Mouse (Mus musculus): ENCODE measurements at regions not wholly inside any gene's neighbourhood (a gene's known extent, or its start where the extent isn't known, plus 50 kb on each side); places are given as distances from the start of the nearest gene placed in this dataset.

DNA sequence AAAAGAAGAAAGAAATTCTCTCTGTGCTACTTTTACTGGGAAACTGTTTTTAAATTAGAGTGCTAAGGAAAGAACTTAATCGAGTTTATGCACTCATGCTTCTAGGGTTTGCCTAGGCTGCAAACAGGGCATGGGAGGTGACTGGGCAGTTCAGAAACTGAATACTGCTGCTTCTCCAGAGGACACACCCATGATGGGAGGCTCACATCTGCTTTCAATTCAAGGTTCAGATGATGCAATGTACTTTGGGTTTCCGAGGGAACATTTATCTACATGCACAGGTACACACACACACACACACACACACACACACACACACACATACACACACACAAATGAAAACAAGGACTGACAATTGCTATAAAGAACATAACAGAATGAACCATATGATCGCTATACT is 417.4 kb downstream of the Htr7 start:
- Histone ChIP-seq H3K9ac (ENCODE audit: insufficient read depth, low read depth) (no peak overlapping the region), H3K79me2 (replicated peaks; ENCODE audit: control insufficient read depth, extremely low read depth, insufficient read depth, poor library complexity, severe bottlenecking) (no peaks in the 10 kb centered on the region), H3K27ac (ENCODE audit: insufficient read depth, low read depth) (no peak overlapping the region), H3K4me2 (ENCODE audit: insufficient read depth, low read depth, poor library complexity, severe bottlenecking) (no peak overlapping the region), H3K36me3 (replicated peaks in 1 of 2; ENCODE audit: control insufficient read depth in 1 of 2, insufficient read depth in 1 of 2, low read length in 1 of 2) (no peaks in the 10 kb centered on the region), H3K27me3 (replicated peaks) (no peaks in the 10 kb centered on the region), H3K4me1 (ENCODE audit: control insufficient read depth in 1 of 2, insufficient read depth in 2 of 2) (no peaks in the 10 kb centered on the region), H3K9me3 (replicated peaks; ENCODE audit: low read length) (no peaks in the 10 kb centered on the region), H3K4me3 (replicated peaks in 1 of 3; ENCODE audit: low read depth in 2 of 3, low read length in 2 of 3, poor library complexity in 1 of 3) (no peak overlapping the region)
- dilution Hi-C loops (cut with MboI; ENCODE audit: extremely low pct_ligation_motif_present, extremely low pct_unique_long_range_greater_than_20kb, low sequenced_read_pairs) (no loop called here), in situ Hi-C loops (cut with MboI; ENCODE audit: low pct_ligation_motif_present, low pct_unique_long_range_greater_than_20kb, low sequenced_read_pairs) (no loop called here)
- TF ChIP-seq TCF12 (IDR thresholded peaks at IDR 0.05; ENCODE audit: low read depth, low read length) (no peak), SMC3 (IDR thresholded peaks at IDR 0.05; ENCODE audit: low read depth, low read length) (no peak), GABPA (IDR thresholded peaks at IDR 0.05; ENCODE audit: insufficient replicate concordance, low read depth, low read length) (no peak), RAD21 (IDR thresholded peaks at IDR 0.05; ENCODE audit: low read depth, low read length) (no peak), RCOR1 (conservative IDR thresholded peaks at IDR 0.05; ENCODE audit: low read depth, low read length) (no peak), POLR2A (IDR thresholded peaks at IDR 0.05; ENCODE audit: low read depth, low read length) (no peak), MEF2A (IDR thresholded peaks at IDR 0.05; ENCODE audit: borderline replicate concordance, low read depth, low read length) (no peak), ZC3H11A (IDR thresholded peaks at IDR 0.05; ENCODE audit: low read depth, low read length) (no peak), POLR2AphosphoS2 (IDR thresholded peaks at IDR 0.05; ENCODE audit: low read depth, low read length) (no peak), MAX (IDR thresholded peaks at IDR 0.05; ENCODE audit: low read length) (no peak), KAT2A (IDR thresholded peaks at IDR 0.05; ENCODE audit: insufficient replicate concordance, low read length) (no peak), ZKSCAN1 (IDR thresholded peaks at IDR 0.05; ENCODE audit: borderline replicate concordance, low read depth, low read length) (no peak), UBTF (IDR thresholded peaks at IDR 0.05; ENCODE audit: low read depth, low read length) (no peak), ZMIZ1 (IDR thresholded peaks at IDR 0.05; ENCODE audit: low read depth, low read length) (no peak), BHLHE40 (IDR thresholded peaks at IDR 0.05; ENCODE audit: low read depth, low read length) (no peak), IRF4 (IDR thresholded peaks at IDR 0.05; ENCODE audit: low read depth, low read length) (no peak), MAZ (IDR thresholded peaks at IDR 0.05; ENCODE audit: low read depth, low read length) (no peak), MXI1 (IDR thresholded peaks at IDR 0.05; ENCODE audit: low read depth, low read length) (no peak), EP300 (IDR thresholded peaks at IDR 0.05; ENCODE audit: low read length) (no peak)
- peak; percentile 12 for DNase-seq (ENCODE audit: extremely low read depth)

DNA sequence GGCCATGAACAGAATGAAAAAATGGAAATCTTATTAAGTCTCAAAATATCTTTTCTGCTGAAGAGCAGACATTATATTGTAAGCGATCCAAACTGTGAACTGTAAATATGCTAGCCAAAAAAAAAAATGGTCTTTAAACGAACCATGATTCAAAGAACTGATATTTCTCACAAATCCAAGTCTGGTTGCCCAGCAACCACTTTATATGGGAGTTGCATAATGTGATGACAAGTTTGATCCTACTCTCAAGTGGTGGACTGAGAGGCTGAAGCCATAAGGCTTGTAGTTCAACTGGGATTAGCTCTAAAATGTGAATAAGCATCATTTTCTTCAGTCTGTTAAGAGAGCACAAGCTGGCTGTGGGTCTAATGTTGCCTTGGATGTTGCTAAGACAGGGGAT is 435.5 kb downstream of the Htr7 start:
- in situ Hi-C loops (cut with MboI; ENCODE audit: low pct_ligation_motif_present, low pct_unique_long_range_greater_than_20kb, low sequenced_read_pairs) (no loop called here), dilution Hi-C loops (cut with MboI; ENCODE audit: extremely low pct_ligation_motif_present, extremely low pct_unique_long_range_greater_than_20kb, low sequenced_read_pairs) (no loop called here)
- Histone ChIP-seq H3K4me1 (ENCODE audit: control insufficient read depth in 1 of 2, insufficient read depth in 2 of 2) (peaks cover 0 to 6% of the 10 kb centered on the region in 2 experiments; a peak in 1 of 4 replicates), H3K79me2 (replicated peaks; ENCODE audit: control insufficient read depth, extremely low read depth, insufficient read depth, poor library complexity, severe bottlenecking) (no peaks in the 10 kb centered on the region), H3K9me3 (replicated peaks; ENCODE audit: low read length) (no peaks in the 10 kb centered on the region), H3K27me3 (replicated peaks) (no peaks in the 10 kb centered on the region), H3K9ac (ENCODE audit: insufficient read depth, low read depth) (no peak overlapping the region), H3K4me2 (ENCODE audit: insufficient read depth, low read depth, poor library complexity, severe bottlenecking) (no peak overlapping the region), H3K27ac (ENCODE audit: insufficient read depth, low read depth) (no peak overlapping the region), H3K36me3 (replicated peaks in 1 of 2; ENCODE audit: control insufficient read depth in 1 of 2, insufficient read depth in 1 of 2, low read length in 1 of 2) (no peaks in the 10 kb centered on the region), H3K4me3 (replicated peaks in 1 of 3; ENCODE audit: low read depth in 2 of 3, low read length in 2 of 3, poor library complexity in 1 of 3) (no peak overlapping the region)
- TF ChIP-seq BHLHE40 (IDR thresholded peaks at IDR 0.05; ENCODE audit: low read depth, low read length) (no peak), CHD2 (IDR thresholded peaks at IDR 0.05; ENCODE audit: low read length) (no peak), USF2 (conservative IDR thresholded peaks at IDR 0.05; ENCODE audit: low read depth, low read length) (no peak), MAX (IDR thresholded peaks at IDR 0.05; ENCODE audit: low read length) (no peak), CHD1 (IDR thresholded peaks at IDR 0.05; ENCODE audit: low read depth, low read length) (no peak), SMC3 (IDR thresholded peaks at IDR 0.05; ENCODE audit: low read depth, low read length) (no peak), POLR2AphosphoS2 (IDR thresholded peaks at IDR 0.05; ENCODE audit: low read depth, low read length) (no peak), ZKSCAN1 (IDR thresholded peaks at IDR 0.05; ENCODE audit: borderline replicate concordance, low read depth, low read length) (no peak), PAX5 (IDR thresholded peaks at IDR 0.05; ENCODE audit: low read length) (no peak), MEF2A (IDR thresholded peaks at IDR 0.05; ENCODE audit: borderline replicate concordance, low read depth, low read length) (no peak), TCF12 (IDR thresholded peaks at IDR 0.05; ENCODE audit: low read depth, low read length) (no peak), EP300 (IDR thresholded peaks at IDR 0.05; ENCODE audit: low read length) (no peak), ELF1 (IDR thresholded peaks at IDR 0.05; ENCODE audit: low read depth, low read length) (no peak), JUND (conservative IDR thresholded peaks at IDR 0.05; ENCODE audit: low read depth, low read length) (no peak), MAZ (IDR thresholded peaks at IDR 0.05; ENCODE audit: low read depth, low read length) (no peak), JUN (IDR thresholded peaks at IDR 0.05; ENCODE audit: insufficient read depth, low read depth, low read length) (no peak), ZC3H11A (IDR thresholded peaks at IDR 0.05; ENCODE audit: low read depth, low read length) (no peak), TBP (conservative IDR thresholded peaks at IDR 0.05; ENCODE audit: low read depth, low read length) (no peak), MYC (IDR thresholded peaks at IDR 0.05; ENCODE audit: low read depth, low read length) (no peak)
- DNase-seq (ENCODE audit: extremely low read depth): no peak

Measured in CH12.LX (cell line).